Mouse (Mus musculus): ENCODE measurements around the gene Pcdh19.
"Not testable (repeated sequence)": the region's sequence is repeated elsewhere in the genome, so short reads cannot be mapped to it uniquely, and the experiment has no call there.

Pcdh19 gene

GRCm38 (mm10) chrX:133688840-133689239, at the start of gene Pcdh19:
Pcdh19 (minus strand) TSS chrX:133688987.
- DNase-seq (ENCODE audit: low read depth, low spot score): no peak

DNA sequence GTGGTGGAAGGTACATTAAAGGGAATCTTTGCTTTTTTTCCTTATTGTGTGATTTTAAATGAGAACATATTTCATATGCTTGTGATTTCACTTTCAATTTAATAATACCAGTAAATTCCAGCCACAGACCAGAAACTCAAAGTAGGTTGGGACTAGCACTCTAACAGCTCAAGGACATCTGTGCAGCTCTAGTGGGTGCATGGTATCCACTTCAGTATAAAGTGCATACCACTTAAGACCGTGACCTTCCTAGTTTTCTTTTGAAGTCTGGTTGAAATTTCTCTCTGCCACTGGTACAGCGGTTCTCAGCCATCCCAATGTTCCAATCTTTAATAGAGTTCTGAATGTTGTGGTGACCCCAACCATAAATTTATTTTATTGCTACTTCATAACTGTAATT, 47.1 kb upstream of the Pcdh19 start:
- no peak for DNase-seq (ENCODE audit: low read depth, low spot score)

DNA sequence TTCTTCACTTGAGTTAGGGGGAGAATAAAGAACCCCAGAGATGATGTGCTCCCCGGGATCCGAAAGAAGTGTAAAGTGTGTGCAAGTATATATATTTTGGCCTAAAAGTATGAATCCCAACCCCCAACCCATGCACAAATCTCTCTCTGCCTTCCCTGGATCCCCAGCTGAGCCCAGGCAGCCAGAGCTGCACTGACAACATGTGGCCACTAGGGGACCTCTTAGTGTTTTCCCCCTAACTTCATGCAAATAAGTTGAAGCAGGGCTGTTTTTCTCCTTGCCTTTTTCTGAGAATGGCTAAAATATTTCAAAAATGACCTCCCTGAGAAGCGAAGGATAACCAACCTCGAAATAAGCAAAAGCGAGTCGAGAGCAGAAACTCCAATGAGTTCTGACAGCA, 46.2 kb upstream of the Pcdh19 start:
- DNase-seq (ENCODE audit: low read depth, low spot score): no peak

DNA sequence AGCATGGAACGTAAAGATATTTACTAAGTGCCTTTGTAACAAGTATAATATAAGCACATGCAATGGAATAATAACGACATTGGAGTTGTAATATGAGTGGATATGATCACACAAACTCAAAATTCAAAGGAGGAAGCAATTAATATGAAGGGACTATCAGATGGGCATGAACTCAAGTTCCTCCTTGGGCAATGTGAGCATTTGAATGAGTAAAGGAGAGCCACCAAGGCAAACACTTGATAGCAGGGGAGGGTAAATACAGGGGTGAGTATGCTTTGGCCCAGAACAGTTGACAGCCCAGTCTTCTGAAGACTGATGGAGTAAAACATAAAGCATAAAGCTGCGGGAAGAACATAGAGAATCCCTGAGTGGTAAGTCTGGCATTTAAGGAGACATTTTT, 32.7 kb upstream of the Pcdh19 start:
- no peak for DNase-seq (ENCODE audit: low read depth, low spot score)

DNA sequence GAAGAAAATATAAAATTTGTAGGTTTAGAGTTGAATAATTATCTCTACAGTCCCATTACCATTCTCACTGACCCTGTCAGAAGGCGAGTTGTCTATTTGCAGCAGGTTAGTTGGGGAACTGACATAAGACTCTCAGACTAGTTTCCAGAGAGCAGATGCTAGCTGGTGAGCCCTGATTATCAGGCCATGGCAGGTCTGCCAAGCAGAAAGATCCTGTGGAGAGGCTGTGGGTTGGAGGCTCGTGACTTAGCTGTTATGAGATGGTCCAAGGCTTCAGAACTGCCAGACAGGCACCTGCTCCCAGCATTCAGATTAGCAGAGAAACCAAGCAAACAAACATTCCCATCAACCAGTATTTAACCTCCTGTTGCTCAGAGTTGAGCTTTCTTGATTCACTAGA, 21.8 kb upstream of the Pcdh19 start:
- DNase-seq (ENCODE audit: low read depth, low spot score): no peak

GRCm38 (mm10) chrX:133702902-133703301, 14.1 kb upstream of the Pcdh19 start:
- DNase-seq (ENCODE audit: low read depth, low spot score): no peak

GRCm38 (mm10) chrX:133697871-133698270, 9.1 kb upstream of the Pcdh19 start:
- not testable (repeated sequence) for DNase-seq (ENCODE audit: low read depth, low spot score)

- no peak for DNase-seq (ENCODE audit: low read depth, low spot score)
Observed at GRCm38 (mm10) chrX:133696461-133696860, 7.7 kb upstream of the Pcdh19 start.

- no peak for DNase-seq (ENCODE audit: low read depth, low spot score)
Observed at GRCm38 (mm10) chrX:133693037-133693760, 4.4 kb upstream of the Pcdh19 start.

- DNase-seq (ENCODE audit: low read depth, low spot score): no peak
Observed at GRCm38 (mm10) chrX:133692392-133692790, 3.6 kb upstream of the Pcdh19 start.

GRCm38 (mm10) chrX:133691581-133692391, 3.0 kb upstream of the Pcdh19 start:
- DNase-seq (ENCODE audit: low read depth, low spot score): no peak

- no peak for DNase-seq (ENCODE audit: low read depth, low spot score)
Observed at GRCm38 (mm10) chrX:133690822-133691221, 2.0 kb upstream of the Pcdh19 start.

DNA sequence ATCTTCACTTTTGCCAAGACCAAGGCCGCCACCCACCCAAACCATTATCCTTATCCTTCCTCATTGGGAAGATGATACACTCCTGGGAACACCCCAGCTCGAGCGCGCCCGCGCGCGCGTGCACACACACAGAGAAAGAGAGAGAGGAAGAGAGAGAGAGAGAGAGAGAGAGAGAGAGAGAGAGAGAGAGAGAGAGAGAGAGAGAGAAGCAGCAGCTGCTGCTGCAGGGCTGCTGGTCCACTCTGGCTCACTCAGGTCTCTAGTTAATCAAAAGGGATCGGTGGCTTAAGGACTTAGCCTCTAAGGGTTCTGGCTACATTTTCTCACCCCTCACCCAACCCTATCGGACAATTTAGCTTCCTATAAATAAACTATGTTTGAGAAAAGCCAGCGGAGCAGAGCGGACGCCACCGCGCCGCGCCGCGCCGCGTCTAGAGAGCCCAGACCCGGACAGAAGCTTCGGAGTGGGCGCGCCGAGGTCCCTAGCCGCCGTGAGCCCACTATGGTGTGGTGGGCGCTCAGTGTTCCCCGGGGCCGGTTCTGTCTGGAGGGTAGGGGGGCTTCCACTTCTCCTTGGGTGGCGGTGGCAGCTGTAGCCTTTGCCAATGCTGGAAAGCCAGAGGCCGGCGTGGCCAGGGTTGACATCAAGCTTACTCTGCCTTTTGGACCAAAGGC, 926 bp upstream of the Pcdh19 start:
- DNase-seq (ENCODE audit: low read depth, low spot score): no peak

- DNase-seq (ENCODE audit: low read depth, low spot score): no peak
Observed at GRCm38 (mm10) chrX:133688156-133688555, 631 bp downstream of the Pcdh19 start.

- no peak for DNase-seq (ENCODE audit: low read depth, low spot score)
Observed at GRCm38 (mm10) chrX:133687666-133688151, 1.1 kb downstream of the Pcdh19 start.

DNA sequence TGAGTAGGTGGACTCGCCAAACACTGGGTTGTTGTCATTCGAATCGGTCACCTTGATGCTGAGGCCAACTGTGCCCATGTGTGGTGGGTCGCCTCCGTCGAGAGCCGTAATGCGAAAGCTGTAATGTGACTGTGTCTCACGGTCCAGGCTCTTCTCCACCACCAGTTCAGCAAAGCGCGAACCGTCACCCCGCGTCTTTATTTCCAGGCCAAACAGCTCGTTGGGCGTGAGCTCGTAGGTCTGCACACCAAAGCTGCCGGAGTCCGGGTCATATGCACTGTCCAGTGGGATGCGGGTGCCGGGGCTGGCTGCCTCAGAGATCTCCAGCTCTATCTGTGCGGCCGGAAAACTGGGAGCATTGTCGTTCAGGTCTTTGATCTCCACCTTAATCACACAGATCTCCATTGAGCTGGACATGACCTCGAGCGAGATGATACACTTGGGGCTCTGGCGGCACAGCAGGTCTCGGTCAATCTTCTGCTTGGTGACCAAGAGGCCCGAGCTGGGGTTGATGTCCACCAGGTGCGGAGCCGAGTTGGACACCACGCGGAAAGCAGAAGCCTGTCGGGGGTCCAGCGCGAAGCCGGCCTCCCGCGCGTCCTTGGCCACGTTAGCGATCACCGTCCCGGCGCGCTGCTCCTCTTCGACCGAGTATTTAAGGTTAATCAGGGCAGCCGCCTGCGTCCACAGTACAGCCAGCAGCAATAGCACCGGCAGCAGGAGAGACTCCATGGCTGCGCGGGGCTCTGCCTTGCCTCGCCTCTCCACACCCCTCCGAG, 2.1 kb downstream of the Pcdh19 start:
- DNase-seq (ENCODE audit: low read depth, low spot score): no peak

DNA sequence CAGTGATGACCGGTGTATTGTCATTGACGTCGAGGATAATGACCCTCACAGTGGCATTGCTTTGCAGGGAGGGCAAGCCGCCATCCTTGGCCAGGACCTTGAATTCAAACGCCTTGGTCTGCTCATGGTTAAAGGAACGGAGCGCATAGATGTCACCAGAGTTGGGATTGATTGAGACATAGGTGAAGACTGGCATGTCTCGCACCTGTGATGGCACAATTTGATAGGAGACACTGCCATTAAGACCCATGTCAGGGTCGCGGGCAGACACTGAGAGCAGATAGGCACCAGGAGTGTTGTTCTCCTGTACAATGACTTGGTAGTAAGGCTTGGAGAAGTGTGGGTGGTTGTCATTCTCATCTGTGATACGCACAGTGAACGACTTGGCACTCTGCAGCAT, 3.2 kb downstream of the Pcdh19 start:
- no peak for DNase-seq (ENCODE audit: low read depth, low spot score)

GRCm38 (mm10) chrX:133683961-133684360, 4.8 kb downstream of the Pcdh19 start:
- DNase-seq (ENCODE audit: low read depth, low spot score): no peak

- no peak for DNase-seq (ENCODE audit: low read depth, low spot score)
Observed at GRCm38 (mm10) chrX:133675121-133675520, 13.7 kb downstream of the Pcdh19 start.

GRCm38 (mm10) chrX:133673796-133674195, 15.0 kb downstream of the Pcdh19 start:
- DNase-seq (ENCODE audit: low read depth, low spot score): no peak

- no peak for DNase-seq (ENCODE audit: low read depth, low spot score)
Observed at GRCm38 (mm10) chrX:133660111-133660510, 28.7 kb downstream of the Pcdh19 start.

Data from c-Kit-negative CD71-positive TER-119-positive erythroid progenitor cells, embryonic 14.5 days (primary cell).